Mouse (Mus musculus) CD4-positive naive resting alpha-beta T cell, adult 76 days (primary cell): ENCODE measurements around the gene Rpp25l. TPM values are rescaled to one million over a fixed set of nuclear protein-coding genes. Genes with fewer than 3 reads are reported as not detected.

Source experiments
- total RNA-seq: library from RNA; stranded (reverse); gene quantifications from one replicate; pipeline ENCODE4 v1.2.4, GENCODE M21; 2023

The Rpp25l gene
- 29.0 TPM for total RNA-seq

DNA sequence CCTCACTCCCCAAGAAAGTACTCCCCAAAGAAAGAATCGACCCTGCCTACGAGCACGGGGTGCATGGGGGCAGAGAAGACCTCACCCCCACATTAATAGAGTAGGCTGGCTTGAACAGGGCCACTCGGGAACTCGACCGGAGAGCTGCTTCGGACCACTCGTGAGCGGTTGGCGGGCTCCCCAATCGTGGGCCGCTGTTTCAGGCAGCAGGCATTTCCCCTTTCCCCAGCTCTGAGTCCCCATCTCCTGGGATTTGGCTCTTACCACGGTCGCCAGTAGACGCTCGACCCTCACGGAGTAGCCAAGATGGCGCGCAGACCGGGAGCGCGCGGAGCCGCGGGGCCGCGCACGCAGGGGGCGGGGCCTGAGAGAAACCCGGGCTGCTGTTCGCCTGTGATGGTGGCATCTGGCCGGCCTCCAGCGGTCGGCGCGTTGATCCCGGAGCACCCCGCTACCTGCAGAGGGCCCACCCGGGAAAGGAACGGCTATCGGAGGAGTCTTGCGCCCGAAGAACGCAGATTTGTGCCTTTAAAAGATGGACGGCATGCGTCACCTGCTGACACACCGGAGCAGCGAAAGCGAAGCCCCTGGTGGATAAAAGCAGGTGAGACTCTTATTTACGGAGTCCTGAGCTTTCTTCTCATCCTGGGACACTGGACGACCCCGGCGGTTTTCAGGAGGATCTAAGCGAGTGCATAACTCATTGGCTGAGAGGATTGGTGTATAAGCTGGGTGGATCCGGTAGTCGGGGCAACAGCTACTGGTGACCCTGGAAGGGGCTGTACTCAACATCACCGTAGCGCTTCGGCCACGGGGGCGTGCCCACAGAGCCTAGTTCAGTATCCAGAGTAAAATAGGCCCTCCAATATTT is at the start of gene Rpp25l:
Rpp25l (minus strand) TSS at position 338 of the 871 bp plus-strand sequence.

DNA sequence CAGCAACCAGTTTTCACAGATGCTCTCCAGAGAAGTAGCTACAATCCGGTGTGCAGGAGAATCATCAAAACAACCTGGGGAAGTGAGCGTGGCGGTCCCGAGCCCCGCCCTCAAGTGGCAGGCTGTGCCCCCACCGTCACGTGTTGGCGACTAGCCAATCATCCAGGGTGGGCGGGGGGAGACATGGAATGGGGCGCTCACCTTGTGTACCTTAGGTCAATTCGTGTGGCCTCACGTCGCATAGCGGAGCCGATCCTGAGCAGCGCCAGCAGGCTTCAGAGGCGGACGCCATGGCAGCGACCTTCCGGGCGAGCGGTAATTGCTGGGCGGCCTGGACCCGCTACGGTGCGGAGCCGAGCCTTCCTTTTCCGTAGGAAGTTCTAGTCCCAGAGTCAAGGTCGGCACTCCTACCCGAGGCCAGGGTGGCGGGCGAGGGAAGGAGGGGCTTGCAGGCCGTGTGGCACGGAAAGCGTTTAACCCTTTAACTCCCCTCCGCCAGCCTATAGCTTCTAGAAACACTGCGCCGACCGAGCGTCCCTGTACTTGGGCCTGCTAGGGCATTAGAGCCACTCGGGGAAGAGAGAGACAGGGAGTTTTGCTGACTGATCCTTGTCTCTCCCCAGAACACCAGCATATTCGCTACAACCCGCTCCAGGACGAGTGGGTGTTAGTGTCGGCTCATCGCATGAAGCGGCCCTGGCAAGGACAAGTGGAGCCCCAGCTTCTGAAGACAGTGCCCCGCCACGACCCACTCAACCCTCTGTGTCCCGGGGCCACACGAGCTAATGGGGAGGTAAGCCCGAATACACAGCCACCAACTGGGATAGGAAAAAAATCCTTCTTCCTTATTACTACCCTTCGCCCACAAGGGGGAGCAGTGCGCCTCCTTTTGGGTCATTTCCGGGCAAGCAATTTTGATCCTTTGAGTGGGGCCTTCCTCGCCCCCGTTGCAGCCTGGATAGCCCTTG is 42.3 kb upstream of the Rpp25l start, which contains the start of gene Sigmar1:
Sigmar1 (minus strand) TSS at position 820 of the 968 bp plus-strand sequence.

DNA sequence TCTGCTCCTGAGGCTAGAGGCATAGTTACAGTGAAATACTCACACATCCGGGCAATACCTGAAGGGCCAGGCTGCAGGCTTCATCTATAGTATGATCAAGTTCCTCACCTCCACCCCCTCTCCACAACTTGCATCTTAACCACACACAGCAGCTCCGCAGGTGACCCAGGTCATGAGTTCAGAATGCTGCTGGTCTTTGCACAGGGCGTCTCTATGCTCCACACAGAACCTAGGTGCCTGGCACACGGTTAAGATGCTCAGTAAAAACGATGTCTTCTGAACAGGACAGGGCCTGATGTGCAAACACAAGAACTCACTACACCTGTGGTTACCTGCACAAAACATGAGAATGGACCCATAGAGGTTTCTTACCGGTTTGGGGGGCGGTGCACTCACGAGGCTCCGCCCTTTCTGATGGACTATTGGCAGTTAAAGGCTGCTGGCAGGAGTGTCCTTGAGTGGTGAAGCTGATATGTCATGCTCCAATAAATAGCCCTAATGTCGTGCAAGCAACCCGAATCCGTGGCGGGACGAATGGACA is 41.5 kb upstream of the Rpp25l start, which contains the start of gene Galt:
Galt (plus strand) TSS at position 432 of the 541 bp plus-strand sequence.

DNA sequence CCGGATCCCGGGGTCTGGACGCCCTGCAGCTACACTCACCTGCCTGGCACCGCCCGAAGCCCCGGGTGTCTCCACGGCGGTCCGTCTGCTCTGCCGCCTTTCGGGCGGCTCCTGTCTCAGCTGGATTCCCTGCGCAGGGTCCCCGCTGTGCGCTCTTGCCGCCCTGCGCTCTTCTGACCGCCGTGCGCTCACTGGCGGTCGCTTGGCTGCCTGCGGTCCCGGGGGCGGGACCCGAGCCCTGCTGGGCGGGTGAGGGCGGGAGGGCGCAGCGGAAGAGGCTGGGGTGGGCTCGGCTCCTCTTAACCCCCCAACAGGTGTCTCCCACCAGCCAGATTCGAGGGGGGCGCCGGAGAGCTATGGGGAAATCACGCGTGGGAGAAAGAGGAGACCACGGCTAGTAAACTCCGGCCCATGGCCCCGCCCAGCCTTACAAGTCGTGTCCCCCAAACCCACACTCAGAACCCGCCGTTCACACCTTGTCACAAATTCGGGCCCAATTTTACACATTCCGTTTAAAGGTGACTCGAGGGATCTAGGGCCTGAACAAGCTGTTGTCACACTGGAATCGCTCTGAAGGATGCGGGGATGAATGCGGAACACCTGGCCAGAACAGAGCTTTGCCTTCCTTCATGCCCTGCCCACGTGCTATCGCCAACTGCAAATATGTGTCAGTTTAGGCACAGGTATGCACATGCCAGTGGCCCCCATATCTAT is 17.9 kb upstream of the Rpp25l start, which contains the start of gene Arid3c:
Arid3c (minus strand) TSS at position 91 of the 714 bp plus-strand sequence.

DNA sequence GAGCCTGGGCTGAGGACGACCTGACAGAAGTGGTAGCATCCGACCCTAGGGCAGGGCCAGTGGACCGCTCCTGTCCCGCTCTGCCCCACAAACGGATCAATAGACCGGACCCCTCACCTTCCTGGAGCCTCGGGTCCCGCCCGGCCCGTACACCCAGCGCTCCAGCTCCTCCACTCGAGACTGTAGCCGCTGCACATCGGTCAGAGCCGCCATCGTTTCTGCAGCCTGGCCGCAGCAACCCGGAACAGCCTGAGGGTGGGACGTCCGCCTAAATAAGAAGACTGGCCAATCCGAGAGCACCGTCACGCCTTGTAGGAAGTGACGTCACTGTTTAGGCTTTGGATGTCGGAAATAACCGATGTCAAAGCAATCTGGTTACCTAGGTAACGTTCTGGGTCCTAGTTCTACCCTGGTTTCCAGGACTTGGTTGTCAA is 9.6 kb upstream of the Rpp25l start, which contains the start of gene Dctn3:
Dctn3 (minus strand) TSS at position 253 of the 434 bp plus-strand sequence.

DNA sequence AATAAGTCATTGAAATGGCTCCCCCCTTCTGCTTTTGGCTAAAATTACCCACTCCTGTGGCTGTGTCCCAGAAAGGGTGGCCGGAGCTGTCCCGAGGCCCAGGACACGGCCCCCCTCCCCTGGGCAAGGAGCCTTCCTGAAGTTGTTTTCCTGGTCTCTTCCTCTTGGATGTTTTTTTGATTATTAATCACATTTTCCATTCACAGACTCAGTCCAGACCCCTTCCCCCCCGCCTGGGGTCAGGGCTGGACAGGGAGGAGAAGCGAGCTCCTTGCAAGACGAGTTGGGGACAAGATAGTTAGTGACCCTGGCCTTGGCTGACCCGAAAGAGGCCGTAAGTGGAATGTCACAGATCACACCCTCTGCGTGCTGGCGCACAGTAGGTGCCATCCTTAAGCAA is 13.6 kb downstream of the Rpp25l start, which contains the start of gene Il11ra1:
Il11ra1 (plus strand) TSS at position 207 of the 400 bp plus-strand sequence.

DNA sequence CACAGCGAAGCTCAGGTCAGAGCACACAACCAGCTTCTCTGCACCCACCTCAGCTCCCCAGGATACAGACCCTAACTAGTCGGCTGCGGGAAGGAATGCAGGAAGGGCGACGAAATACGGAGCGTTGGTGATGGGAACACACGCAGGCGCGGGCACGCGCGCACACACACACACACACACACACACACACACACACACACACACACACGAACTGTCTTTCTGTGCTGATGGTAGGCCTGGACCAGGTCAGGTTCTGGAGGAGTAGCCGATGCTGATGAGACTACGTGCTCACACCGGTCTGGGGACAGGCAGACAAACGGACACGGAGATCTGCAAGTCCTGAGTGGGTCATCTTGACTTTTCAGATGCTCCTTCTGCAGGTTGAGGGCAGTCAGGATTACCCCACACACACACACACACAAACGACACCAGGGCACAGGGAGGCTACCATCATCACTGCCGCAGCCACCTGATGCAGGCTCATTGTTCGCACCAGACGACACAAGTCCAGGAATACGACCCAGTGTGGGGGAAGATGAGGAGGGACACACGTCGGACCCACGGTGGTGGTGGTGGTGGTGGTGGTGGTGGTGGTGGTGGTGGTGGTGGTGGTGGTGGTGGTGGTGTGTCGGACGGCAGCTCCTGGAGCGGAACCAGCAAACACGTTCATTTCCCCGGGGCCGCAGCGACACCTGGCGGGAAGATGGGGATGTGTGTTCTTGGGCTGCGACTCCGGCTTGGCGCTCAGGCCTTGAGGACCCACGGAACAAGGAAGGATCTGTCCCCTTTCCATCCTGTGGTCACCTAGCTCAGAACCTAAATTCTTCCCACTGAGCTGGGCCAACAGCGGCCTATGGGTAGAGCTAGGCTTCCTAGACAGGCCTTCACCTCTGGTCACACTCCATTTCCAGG is 16.1 kb downstream of the Rpp25l start, which contains the start of gene Cntfr:
Cntfr (minus strand) TSS at position 160 of the 912 bp plus-strand sequence.

Other genes with a start within 250 kb of the Rpp25l start
- 1.8 TPM for gene Kif24, start 248.6 kb downstream of the Rpp25l start, total RNA-seq
- gene Nudt2, start 248.4 kb downstream of the Rpp25l start, total RNA-seq = 5.2 TPM
- gene AI464131, start 210.5 kb downstream of the Rpp25l start, total RNA-seq = not detected
- gene 1110017D15Rik, start 196.2 kb downstream of the Rpp25l start, total RNA-seq = not detected
- gene Fam219a, start 144.0 kb downstream of the Rpp25l start, total RNA-seq = 7.6 TPM
- gene Dnaic1, start 143.8 kb downstream of the Rpp25l start, total RNA-seq = not detected
- gene Enho, start 73.2 kb downstream of the Rpp25l start, total RNA-seq = not detected
- gene Cntfr, start 16.4 kb downstream of the Rpp25l start, total RNA-seq = not detected
- 13.1 TPM for gene Il11ra1, start 13.5 kb downstream of the Rpp25l start, total RNA-seq
- 42.5 TPM for gene Dctn3, start 9.6 kb upstream of the Rpp25l start, total RNA-seq
- not detected for gene Arid3c, start 17.6 kb upstream of the Rpp25l start, total RNA-seq
- gene Galt, start 41.7 kb upstream of the Rpp25l start, total RNA-seq = 66.2 TPM
- 21.2 TPM for gene Sigmar1, start 42.6 kb upstream of the Rpp25l start, total RNA-seq
- gene Ccl27a, start 60.7 kb upstream of the Rpp25l start, total RNA-seq = 7.2 TPM
- gene Gm21541, start 190.1 kb upstream of the Rpp25l start, total RNA-seq = not detected
- gene Gm20878, start 228.0 kb upstream of the Rpp25l start, total RNA-seq = 5.5 TPM